Mouse (Mus musculus): ENCODE data around the gene Atp6v0a4. TPM values are rescaled to one million over a fixed set of nuclear protein-coding genes. Genes with fewer than 3 reads are reported as not detected.

Atp6v0a4 gene
- total RNA-seq, 1 experiment, result 2.7 TPM

DNA sequence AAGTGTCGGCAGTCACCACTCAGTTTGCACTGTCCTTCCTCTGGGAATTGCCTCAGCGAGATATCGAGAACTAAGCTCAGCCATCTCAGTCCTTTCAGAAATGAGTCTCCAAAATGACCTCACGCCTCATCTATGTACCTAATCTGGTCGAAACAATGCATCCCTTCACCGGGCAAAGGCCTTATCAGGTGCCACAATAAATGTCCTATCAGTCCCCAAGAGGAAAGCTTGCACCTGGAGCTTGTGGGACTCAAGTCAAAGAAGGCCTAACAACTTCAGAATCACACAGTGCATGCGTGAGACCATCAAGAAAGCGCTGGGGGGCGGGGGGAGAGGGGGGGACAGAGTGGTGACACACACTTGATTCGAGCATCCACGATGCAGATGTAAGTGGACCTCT, 27.9 kb upstream of the Atp6v0a4 start:
- no peak overlapping the region for H3K4me3 ChIP-seq (ENCODE audit: insufficient read depth in 1 of 2, low read depth in 1 of 2, low read length in 2 of 2, poor library complexity in 1 of 2, severe bottlenecking in 1 of 2)
- H3K4me1 ChIP-seq (ENCODE audit: control insufficient read depth in 2 of 2, insufficient read depth in 2 of 2, low read length in 2 of 2, poor library complexity in 1 of 2), result peaks cover 0 to 4% of the 10 kb centered on the region in 2 experiments; a peak in 1 of 4 replicates
- in situ Hi-C loops (cut with MboI; ENCODE audit: low sequenced_read_pairs in 2 of 2, unreplicated experiment in 2 of 2), result no loop called here
- no peak overlapping the region for H3K27ac ChIP-seq (ENCODE audit: insufficient read depth, low read depth, low read length, poor library complexity, severe bottlenecking)
- peaks cover 3% of the 10 kb centered on the region; the same call in 1 of the 2 replicates for H3K36me3 ChIP-seq (ENCODE audit: control insufficient read depth, insufficient read depth, low read length, poor library complexity, severe bottlenecking)
- H3K9ac ChIP-seq (ENCODE audit: insufficient read depth, low read depth, low read length, poor library complexity, severe bottlenecking), result no peak overlapping the region
- TF ChIP-seq ZNF384 (IDR thresholded peaks at IDR 0.05; ENCODE audit: low read depth, low read length) (no peak), CHD2 (IDR thresholded peaks at IDR 0.05; ENCODE audit: low read depth, low read length) (no peak), HCFC1 (IDR thresholded peaks at IDR 0.05; ENCODE audit: borderline replicate concordance, insufficient read depth, low read length) (no peak), MAFK (IDR thresholded peaks at IDR 0.05; ENCODE audit: insufficient read depth, low read depth, low read length) (no peak), ZC3H11A (IDR thresholded peaks at IDR 0.05; ENCODE audit: borderline replicate concordance, low read depth, low read length) (no peak)
- H3K9me3 ChIP-seq (ENCODE audit: control insufficient read depth, insufficient read depth, low read depth, low read length), result no peaks in the 10 kb centered on the region
- no peak for DNase-seq (ENCODE audit: low read depth, low spot score)

DNA sequence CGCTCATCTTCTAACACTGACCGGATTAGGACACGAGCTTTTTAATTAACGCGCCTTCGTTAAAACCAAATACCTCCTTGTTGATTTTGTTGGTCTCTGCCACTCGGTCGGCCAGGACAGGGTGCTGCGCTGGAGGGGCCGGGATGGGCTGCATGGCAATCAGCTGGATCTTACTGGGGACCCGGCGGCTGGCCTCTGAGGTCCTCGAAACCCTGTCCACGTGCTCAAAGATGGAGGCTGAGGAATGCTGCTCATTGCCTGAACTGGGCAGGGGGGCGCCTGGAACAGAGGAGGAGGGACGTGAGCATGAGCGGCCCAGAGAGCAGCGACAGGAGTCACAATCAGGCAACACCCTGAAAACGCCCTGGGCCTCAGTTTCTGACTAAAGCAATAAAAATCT, 25.1 kb upstream of the Atp6v0a4 start:
- H3K9ac ChIP-seq (ENCODE audit: insufficient read depth, low read depth, low read length, poor library complexity, severe bottlenecking), result no peak overlapping the region
- no peaks in the 10 kb centered on the region for H3K9me3 ChIP-seq (ENCODE audit: control insufficient read depth, insufficient read depth, low read depth, low read length)
- no peak overlapping the region for H3K27ac ChIP-seq (ENCODE audit: insufficient read depth, low read depth, low read length, poor library complexity, severe bottlenecking)
- peaks cover 4 to 6% of the 10 kb centered on the region in 2 experiments; a peak in 2 of 4 replicates for H3K4me1 ChIP-seq (ENCODE audit: control insufficient read depth in 2 of 2, insufficient read depth in 2 of 2, low read length in 2 of 2, poor library complexity in 1 of 2)
- H3K4me3 ChIP-seq (ENCODE audit: insufficient read depth in 1 of 2, low read depth in 1 of 2, low read length in 2 of 2, poor library complexity in 1 of 2, severe bottlenecking in 1 of 2), result no peak overlapping the region
- DNase-seq (ENCODE audit: low read depth, low spot score), result no peak
- peaks cover 9% of the 10 kb centered on the region; the same call in 1 of the 2 replicates for H3K36me3 ChIP-seq (ENCODE audit: control insufficient read depth, insufficient read depth, low read length, poor library complexity, severe bottlenecking)
- TF ChIP-seq ZC3H11A (IDR thresholded peaks at IDR 0.05; ENCODE audit: borderline replicate concordance, low read depth, low read length) (no peak), ZNF384 (IDR thresholded peaks at IDR 0.05; ENCODE audit: low read depth, low read length) (no peak), MAFK (IDR thresholded peaks at IDR 0.05; ENCODE audit: insufficient read depth, low read depth, low read length) (no peak), HCFC1 (IDR thresholded peaks at IDR 0.05; ENCODE audit: borderline replicate concordance, insufficient read depth, low read length) (no peak), CHD2 (IDR thresholded peaks at IDR 0.05; ENCODE audit: low read depth, low read length) (no peak)
- in situ Hi-C loops (cut with MboI; ENCODE audit: low sequenced_read_pairs in 2 of 2, unreplicated experiment in 2 of 2), result no loop called here

DNA sequence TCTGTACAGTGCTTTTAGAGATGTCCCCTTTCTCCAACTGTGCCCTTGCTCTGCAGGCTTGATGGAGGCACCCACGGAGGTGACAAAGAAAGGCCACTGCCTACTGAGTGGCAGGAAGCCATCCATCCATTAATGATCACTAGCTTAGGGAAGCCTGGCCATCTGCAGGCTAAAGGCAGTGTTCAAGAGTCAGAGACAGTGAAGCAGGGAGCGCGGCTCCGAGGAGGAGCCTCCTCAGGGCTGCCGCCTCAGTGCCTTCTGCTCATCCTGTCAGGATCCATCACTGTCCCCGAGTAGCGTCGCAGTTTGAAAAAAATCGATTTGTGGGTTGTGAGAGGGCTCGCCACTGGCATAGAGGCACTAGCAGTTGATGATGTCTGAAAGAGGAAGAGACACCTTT, 24.2 kb upstream of the Atp6v0a4 start:
- Histone ChIP-seq H3K4me1 (ENCODE audit: control insufficient read depth in 2 of 2, insufficient read depth in 2 of 2, low read length in 2 of 2, poor library complexity in 1 of 2) (peaks cover 4 to 14% of the 10 kb centered on the region in 2 experiments; a peak in 2 of 4 replicates), H3K4me3 (ENCODE audit: insufficient read depth in 1 of 2, low read depth in 1 of 2, low read length in 2 of 2, poor library complexity in 1 of 2, severe bottlenecking in 1 of 2) (no peak overlapping the region), H3K27ac (ENCODE audit: insufficient read depth, low read depth, low read length, poor library complexity, severe bottlenecking) (no peak overlapping the region), H3K36me3 (ENCODE audit: control insufficient read depth, insufficient read depth, low read length, poor library complexity, severe bottlenecking) (peaks cover 9% of the 10 kb centered on the region; the same call in 1 of the 2 replicates), H3K9me3 (ENCODE audit: control insufficient read depth, insufficient read depth, low read depth, low read length) (no peaks in the 10 kb centered on the region), H3K9ac (ENCODE audit: insufficient read depth, low read depth, low read length, poor library complexity, severe bottlenecking) (no peak overlapping the region)
- DNase-seq (ENCODE audit: low read depth, low spot score), result no peak
- TF ChIP-seq HCFC1 (IDR thresholded peaks at IDR 0.05; ENCODE audit: borderline replicate concordance, insufficient read depth, low read length) (no peak), CHD2 (IDR thresholded peaks at IDR 0.05; ENCODE audit: low read depth, low read length) (no peak), MAFK (IDR thresholded peaks at IDR 0.05; ENCODE audit: insufficient read depth, low read depth, low read length) (no peak), ZC3H11A (IDR thresholded peaks at IDR 0.05; ENCODE audit: borderline replicate concordance, low read depth, low read length) (no peak), ZNF384 (IDR thresholded peaks at IDR 0.05; ENCODE audit: low read depth, low read length) (no peak)
- in situ Hi-C loops (cut with MboI; ENCODE audit: low sequenced_read_pairs in 2 of 2, unreplicated experiment in 2 of 2), result no loop called here

DNA sequence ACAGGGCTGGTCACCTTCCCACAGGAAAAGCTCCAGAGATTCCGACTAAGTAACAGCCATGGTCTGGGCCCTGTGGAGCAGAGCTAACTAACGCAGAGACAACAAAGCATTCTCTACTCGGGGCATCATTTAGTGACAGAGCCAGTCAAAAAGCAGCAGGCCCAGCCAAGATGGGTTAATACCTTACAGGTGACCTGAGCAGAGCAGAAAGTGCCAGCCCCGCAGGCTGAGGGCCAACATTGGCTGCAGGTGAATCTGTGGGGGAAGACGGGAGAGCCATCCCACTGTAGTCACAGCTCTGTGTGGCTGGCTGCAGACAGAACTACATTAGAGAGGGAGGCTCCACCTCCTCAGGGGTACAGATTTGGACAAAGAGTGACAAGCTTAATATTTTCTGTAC, 22.9 kb upstream of the Atp6v0a4 start:
- Histone ChIP-seq H3K27ac (ENCODE audit: insufficient read depth, low read depth, low read length, poor library complexity, severe bottlenecking) (no peak overlapping the region), H3K9ac (ENCODE audit: insufficient read depth, low read depth, low read length, poor library complexity, severe bottlenecking) (no peak overlapping the region), H3K4me1 (ENCODE audit: control insufficient read depth in 2 of 2, insufficient read depth in 2 of 2, low read length in 2 of 2, poor library complexity in 1 of 2) (peaks cover 4 to 14% of the 10 kb centered on the region in 2 experiments; a peak in 2 of 4 replicates), H3K36me3 (ENCODE audit: control insufficient read depth, insufficient read depth, low read length, poor library complexity, severe bottlenecking) (peaks cover 10% of the 10 kb centered on the region; the same call in 1 of the 2 replicates), H3K4me3 (ENCODE audit: insufficient read depth in 1 of 2, low read depth in 1 of 2, low read length in 2 of 2, poor library complexity in 1 of 2, severe bottlenecking in 1 of 2) (no peak overlapping the region), H3K9me3 (ENCODE audit: control insufficient read depth, insufficient read depth, low read depth, low read length) (no peaks in the 10 kb centered on the region)
- TF ChIP-seq ZNF384 (IDR thresholded peaks at IDR 0.05; ENCODE audit: low read depth, low read length) (no peak), MAFK (IDR thresholded peaks at IDR 0.05; ENCODE audit: insufficient read depth, low read depth, low read length) (no peak)
- in situ Hi-C loops (cut with MboI; ENCODE audit: low sequenced_read_pairs in 2 of 2, unreplicated experiment in 2 of 2), result no loop called here
- no peak for DNase-seq (ENCODE audit: low read depth, low spot score)

Measured in ES-E14 (cell line).